Mouse (Mus musculus) cerebellum, adult 11-12 months (tissue): ENCODE results near the gene Hsf4.

ENCODE experiments used
- DNase-seq: peaks from one replicate; pipeline ENCODE4 v3.0.0; 2022

Hsf4 gene

GRCm38 (mm10) chr8:105286907-105287306 is 17.3 kb downstream of the Hsf4 start:
- DNase-seq = no peak

DNA sequence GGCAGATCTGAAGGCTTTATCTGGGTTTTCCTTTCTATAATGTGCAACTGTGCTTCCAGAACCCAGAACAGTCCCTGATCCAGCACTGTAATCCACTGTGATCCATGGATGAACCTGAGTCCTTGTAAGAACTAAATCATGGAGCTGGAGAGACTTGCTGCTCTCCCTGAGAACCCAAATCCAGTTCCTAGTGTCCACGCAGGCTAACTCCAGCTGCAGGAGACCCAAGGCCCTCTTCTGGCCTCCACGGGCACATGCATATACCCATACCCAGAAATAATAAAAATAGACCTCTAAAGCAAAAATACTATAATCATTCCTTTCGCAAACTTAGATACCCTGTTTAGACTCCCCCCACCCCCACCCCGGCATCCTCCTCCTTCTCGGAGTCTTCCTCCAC is 18.6 kb downstream of the Hsf4 start:
- no peak for DNase-seq

- DNase-seq = peak; percentile 97
Measured at GRCm38 (mm10) chr8:105288958-105289732, 19.5 kb downstream of the Hsf4 start.

DNA sequence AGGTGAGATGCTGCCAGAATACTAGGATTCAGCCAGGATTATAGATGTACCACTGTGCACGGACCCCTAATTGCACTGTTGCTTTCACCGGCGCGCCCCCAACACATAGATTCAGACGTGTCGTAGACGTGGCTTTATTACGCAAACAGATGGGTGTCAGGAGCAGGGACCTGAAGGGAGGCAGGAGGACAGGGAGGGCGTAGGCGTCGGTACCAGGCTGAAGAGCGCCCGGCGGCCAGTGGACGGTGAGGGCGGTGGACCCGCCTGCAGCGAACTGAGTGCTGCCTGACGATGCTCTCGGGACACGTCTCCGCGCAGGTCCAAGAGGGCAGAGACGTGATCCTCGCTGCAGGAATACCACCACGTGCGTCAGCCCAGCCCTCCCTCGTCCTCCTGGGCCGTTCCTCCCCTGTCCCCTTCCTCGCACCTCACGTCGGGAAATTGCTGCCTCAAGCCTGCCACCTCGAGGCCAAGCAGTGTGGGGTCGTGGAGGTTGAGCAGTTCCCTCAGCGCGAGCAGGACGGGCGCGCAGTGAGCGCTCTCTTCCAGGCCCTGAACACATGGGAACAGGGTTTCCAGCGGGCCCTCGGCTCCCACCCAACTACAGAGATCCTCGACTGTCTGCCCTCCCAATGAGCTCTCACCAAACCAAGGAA is 20.3 kb downstream of the Hsf4 start, which contains the start of gene 4931428F04Rik:
Gene 4931428F04Rik (minus strand): TSS at position 60 of the 656 bp plus-strand sequence.
- peak; percentile 86 for DNase-seq

DNA sequence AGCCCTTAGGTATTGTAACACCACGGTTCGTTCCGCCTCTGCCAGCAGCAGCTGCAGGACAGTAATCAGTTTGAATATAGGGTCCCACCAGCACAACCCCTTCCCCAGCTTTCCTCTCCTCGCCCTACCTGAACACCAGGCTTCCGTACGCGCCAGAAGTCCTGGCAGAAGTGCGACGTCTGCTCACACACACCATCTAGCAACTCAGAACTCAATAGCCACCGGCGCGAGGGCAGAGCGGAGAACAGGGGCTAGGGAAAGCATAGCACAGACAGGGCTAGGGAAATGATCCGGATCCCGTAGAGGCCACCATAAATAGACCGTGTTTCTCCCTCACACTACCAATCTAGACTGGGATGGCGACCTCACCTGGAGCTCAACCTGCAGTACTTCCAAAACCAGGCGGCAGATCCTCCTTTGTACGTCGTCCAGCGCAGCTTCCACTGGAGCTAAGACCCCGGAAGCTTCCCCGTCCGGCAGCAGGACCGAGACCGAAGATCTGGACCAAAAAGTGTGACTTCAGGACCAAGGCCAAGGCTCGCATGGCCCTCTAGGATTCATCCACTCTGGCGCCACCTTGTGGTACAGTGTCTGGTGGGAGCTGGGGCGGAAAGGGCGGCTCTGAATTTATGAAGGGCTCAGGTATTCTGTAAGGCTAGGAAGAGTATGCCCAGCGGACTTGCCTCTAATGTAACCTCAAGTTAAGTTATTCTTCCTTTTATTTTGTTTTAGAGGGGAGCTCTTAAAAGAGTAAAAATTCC is 21.1 kb downstream of the Hsf4 start:
- DNase-seq = peak; percentile 86

- DNase-seq = peak; percentile 65
Measured at GRCm38 (mm10) chr8:105291364-105291763, 21.8 kb downstream of the Hsf4 start.

DNA sequence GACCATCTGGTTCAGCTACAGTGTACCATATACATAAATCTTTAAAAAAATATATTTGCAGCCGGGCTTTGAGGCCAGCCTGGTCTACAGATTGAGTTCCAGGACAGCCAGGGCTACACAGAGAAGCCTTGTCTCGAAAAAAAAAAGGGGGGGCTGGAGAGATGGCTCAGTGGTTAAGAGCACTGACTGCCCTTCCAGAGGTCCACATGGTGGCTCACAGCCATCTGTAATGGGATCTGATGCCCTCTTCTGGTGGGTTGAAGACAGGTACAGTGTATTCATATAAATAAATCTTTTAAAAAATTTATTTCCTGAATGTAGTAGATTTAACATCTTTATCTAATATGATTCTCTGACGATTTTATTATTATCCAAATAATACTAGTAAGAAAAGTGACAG is 22.2 kb downstream of the Hsf4 start:
- peak; percentile 56 for DNase-seq

GRCm38 (mm10) chr8:105292471-105292870 is 22.9 kb downstream of the Hsf4 start:
- DNase-seq = no peak

GRCm38 (mm10) chr8:105293405-105293804 is 23.8 kb downstream of the Hsf4 start:
- DNase-seq = peak; percentile 92

DNA sequence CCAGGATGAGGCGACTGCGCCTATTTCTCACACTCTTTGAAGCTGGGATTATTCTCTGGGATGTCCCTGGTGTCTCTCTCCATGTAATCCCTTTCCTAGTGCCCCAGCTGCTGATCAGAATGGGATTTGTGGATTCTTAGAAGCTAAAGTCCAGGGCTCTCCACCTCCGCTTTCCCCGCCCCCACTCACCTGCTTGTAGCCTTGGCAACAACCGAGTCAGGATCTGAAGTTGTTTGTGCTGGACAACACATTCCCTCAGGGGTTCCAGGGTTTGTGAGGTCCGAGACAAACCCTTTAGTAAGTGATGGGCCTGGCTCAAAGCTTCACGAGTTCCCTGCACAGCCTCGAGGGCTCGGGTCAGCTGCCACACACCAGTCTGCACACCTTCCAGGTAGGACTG is 25.2 kb downstream of the Hsf4 start:
- DNase-seq = peak; percentile 55

DNA sequence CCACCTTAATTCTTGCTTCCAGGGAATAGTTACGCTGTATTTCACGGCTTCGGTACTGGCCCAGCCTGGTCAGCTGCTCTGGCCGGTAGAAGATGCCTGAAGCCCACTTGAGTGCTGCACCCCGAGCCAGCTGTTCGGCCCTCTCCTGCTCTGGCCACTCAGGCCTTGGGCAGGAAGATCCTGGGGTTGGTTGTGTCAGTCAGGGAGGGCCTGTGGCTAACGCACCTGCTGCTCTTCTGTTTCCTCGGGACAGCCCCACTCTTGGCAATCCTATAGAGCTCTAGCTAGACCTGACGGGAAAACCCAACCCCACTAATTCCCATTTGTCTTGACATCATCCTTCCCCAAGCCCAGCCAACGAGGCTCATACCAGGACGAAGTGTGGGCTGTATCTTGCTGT is 25.7 kb downstream of the Hsf4 start:
- no peak for DNase-seq

DNA sequence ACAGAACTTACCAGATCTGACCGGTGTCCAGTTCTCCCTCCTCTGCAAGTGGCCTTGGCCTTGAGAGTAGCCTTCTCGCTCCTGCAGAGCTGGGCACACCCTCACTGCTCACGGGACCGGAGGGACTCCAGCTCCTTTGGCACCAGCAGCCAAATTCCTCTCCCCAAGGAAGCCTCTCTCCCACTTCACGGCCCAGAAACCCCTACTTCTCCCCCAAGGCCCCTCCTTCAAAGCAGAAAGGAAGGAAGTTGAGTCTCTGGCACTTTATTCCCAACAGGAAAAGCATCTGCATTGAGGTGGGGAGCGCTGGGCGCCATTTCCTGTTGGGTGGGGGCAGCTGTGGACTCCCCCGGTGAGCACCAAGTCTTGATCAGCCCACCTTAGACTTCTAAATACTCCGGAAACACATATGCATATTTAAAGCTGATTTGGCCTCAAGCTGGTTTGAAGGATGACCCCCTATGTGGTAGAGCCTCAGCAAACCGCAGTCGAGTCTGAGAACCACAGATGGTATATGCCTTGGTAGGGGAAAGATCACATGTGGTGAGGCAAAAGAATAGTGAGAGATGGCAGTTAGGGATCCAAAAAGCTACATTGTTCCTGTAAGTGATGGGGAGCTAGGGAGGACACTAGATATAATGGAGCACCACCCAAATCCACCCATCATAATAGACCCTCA is 26.4 kb downstream of the Hsf4 start, which contains the start of gene Exoc3l:
Gene Exoc3l (minus strand): TSS at position 207 of the 679 bp plus-strand sequence.
- peak; percentile 40 for DNase-seq

DNA sequence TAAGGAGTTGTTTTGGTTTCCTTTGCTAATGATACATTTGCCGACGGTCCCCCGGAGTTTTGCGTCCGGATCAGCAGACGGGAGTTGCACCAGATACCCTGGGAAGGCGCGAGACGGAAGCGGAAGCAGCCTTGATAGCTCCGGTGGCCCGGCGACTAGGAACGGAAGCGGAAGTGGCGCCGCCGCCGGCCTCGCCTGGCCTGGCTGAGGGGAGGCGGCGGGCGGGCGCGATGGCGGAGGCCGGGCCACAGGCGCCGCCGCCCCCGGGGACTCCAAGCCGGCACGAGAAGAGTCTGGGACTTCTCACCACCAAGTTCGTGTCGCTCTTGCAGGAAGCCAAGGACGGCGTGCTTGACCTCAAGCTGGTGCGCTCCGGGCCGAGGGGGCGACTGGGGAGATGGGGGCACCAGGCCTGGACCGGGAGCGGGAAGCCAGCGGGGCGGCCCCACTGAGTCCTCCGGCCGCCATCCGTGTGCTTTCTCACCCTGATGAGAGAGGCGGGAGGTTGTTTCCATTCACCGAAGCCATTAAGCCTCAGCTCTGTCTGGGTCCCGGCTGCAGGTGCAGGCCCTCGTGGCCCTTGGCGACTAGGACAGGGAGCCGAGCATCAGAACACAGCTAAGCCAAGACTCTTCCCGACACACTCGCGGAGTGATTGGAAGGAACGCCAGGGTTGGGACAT is 28.1 kb downstream of the Hsf4 start, which contains the start of gene E2f4:
Gene E2f4 (plus strand): TSS at position 153 of the 682 bp plus-strand sequence.
- peak; percentile 90 for DNase-seq

- DNase-seq = peak; percentile 54
Measured at GRCm38 (mm10) chr8:105298351-105299252, 29.0 kb downstream of the Hsf4 start.

DNA sequence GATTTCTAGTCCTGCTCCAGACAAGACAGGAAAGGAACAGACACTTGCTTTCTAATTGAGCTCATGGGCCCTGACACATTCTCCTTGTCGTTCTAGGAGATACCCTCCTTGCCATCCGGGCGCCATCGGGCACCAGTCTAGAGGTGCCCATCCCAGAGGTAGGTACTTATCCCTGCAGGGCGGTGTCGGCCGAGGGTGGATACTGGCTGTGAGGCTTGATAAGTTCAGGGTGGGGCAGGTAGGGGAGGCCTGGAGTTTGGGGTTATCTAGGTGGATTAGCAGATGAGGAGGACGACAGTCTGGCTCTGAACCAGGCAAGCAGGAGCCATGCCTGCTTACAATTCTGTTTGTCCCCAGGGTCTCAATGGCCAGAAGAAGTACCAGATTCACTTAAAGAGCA is 30.4 kb downstream of the Hsf4 start:
- no peak for DNase-seq

- no peak for DNase-seq
Measured at GRCm38 (mm10) chr8:105303396-105303795, 33.8 kb downstream of the Hsf4 start.

DNA sequence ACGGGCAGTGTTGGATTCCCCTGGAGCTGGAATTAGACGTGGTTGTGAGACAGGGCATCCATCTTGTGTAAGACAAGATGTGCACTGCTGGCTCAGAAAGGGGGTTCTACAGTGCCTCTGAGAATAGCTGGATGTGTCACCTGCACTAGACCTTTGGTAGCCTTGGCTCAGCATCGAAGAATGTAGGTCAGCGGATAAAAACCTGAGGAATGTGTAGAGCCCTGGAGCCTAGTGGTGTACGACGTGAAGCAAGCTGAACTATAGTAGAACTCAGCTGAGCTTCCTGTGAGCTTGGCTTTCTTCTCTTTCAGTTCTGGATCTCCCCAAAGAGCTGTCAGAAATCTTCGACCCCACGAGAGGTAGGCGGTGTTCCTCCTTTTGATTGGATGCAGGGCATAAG is 34.3 kb downstream of the Hsf4 start:
- no peak for DNase-seq

GRCm38 (mm10) chr8:105304325-105305210 is 35.0 kb downstream of the Hsf4 start:
- DNase-seq = no peak

GRCm38 (mm10) chr8:105305211-105306145 is 35.9 kb downstream of the Hsf4 start, which contains the start of gene Elmo3:
Elmo3 (plus strand) TSS chr8:105305601.
- DNase-seq = peak; percentile 85
